Mouse (Mus musculus) frontal cortex, postnatal 10 days (tissue): ENCODE measurements around the gene Cmtm7.

Experiments
- DNase-seq, 2 experiments: peaks; one replicate each; pipeline ENCODE4 v3.0.0; 2022; ENCODE audit warnings: low spot score in 2 of 2, mixed read lengths in 1 of 2

The Cmtm7 gene

GRCm38 (mm10) chr9:114767030-114767429 lies 14.6 kb downstream of the Cmtm7 start:
- peak; percentile 60 to 61 for DNase-seq

- no peak for DNase-seq
These were observed 18.3 kb downstream of the Cmtm7 start for GRCm38 (mm10) chr9:114763341-114763740.

- DNase-seq = no peak
These were observed 19.8 kb downstream of the Cmtm7 start for GRCm38 (mm10) chr9:114761848-114762247.

- no peak for DNase-seq
These were observed 21.3 kb downstream of the Cmtm7 start for GRCm38 (mm10) chr9:114760353-114760752.

- no peak for DNase-seq
These were observed 21.8 kb downstream of the Cmtm7 start for GRCm38 (mm10) chr9:114759886-114760285.

GRCm38 (mm10) chr9:114758801-114759200 lies 22.9 kb downstream of the Cmtm7 start:
- DNase-seq = no peak

- no peak for DNase-seq
These were observed 23.4 kb downstream of the Cmtm7 start for GRCm38 (mm10) chr9:114758272-114758671.

- DNase-seq = peak; percentile 87 to 89
These were observed 28.7 kb downstream of the Cmtm7 start for GRCm38 (mm10) chr9:114752863-114753484.

- no peak for DNase-seq
These were observed 29.3 kb downstream of the Cmtm7 start for GRCm38 (mm10) chr9:114752311-114752710.

- no peak for DNase-seq
These were observed 30.1 kb downstream of the Cmtm7 start for GRCm38 (mm10) chr9:114751582-114751981.

- no peak for DNase-seq
These were observed 34.2 kb downstream of the Cmtm7 start for GRCm38 (mm10) chr9:114747466-114747865.

- DNase-seq = no peak
These were observed 34.6 kb downstream of the Cmtm7 start for GRCm38 (mm10) chr9:114747012-114747411.

- no peak for DNase-seq
These were observed 36.0 kb downstream of the Cmtm7 start for GRCm38 (mm10) chr9:114745654-114746053.

GRCm38 (mm10) chr9:114745163-114745562 lies 36.5 kb downstream of the Cmtm7 start:
- DNase-seq = no peak

- no peak for DNase-seq
These were observed 38.9 kb downstream of the Cmtm7 start for GRCm38 (mm10) chr9:114742731-114743130.

- DNase-seq = no peak
These were observed 41.3 kb downstream of the Cmtm7 start for GRCm38 (mm10) chr9:114740336-114740735.

GRCm38 (mm10) chr9:114736442-114736841 lies 45.2 kb downstream of the Cmtm7 start:
- DNase-seq = no peak

- no peak for DNase-seq
These were observed 48.4 kb downstream of the Cmtm7 start for GRCm38 (mm10) chr9:114733238-114733637.

GRCm38 (mm10) chr9:114731871-114732682 lies 49.6 kb downstream of the Cmtm7 start:
- DNase-seq = no peak

GRCm38 (mm10) chr9:114731011-114731755 lies 50.5 kb downstream of the Cmtm7 start, which contains the start of gene Cmtm6:
Gene Cmtm6 (plus strand): TSS chr9:114731116.
- DNase-seq = peak; percentile 92 to 96

GRCm38 (mm10) chr9:114729911-114730805 lies 51.5 kb downstream of the Cmtm7 start:
- no peak for DNase-seq
